Mouse (Mus musculus) bone marrow, adult 2 months (tissue): ENCODE measurements around the gene Atp13a3. TPM values are rescaled to one million over a fixed set of nuclear protein-coding genes. Genes with fewer than 3 reads are reported as not detected.

Experiments used
- H3K27ac ChIP-seq: fragments of 200-500 bp; 2 replicates; pipeline ENCODE4 v1.5.1; 2012; ENCODE audit warnings: low read depth, mild to moderate bottlenecking, control low read depth, inconsistent platforms, low read length; ENCODE audit not compliant: control insufficient read depth, poor library complexity, insufficient read depth
- H3K4me1 ChIP-seq: fragments of 200-500 bp; 2 replicates; pipeline ENCODE4 v1.6.1; 2011; ENCODE audit warnings: low read length; ENCODE audit not compliant: control insufficient read depth, insufficient read depth
- H3K4me3 ChIP-seq: fragments of 200-500 bp; replicated peaks from 2 replicates; pipeline ENCODE3; 2011; ENCODE audit warnings: mild to moderate bottlenecking, low read depth, low read length, control low read depth; ENCODE audit not compliant: control insufficient read depth
- CTCF ChIP-seq: fragments of 200-500 bp; IDR thresholded peaks from 2 replicates; pipeline ENCODE4 v1.5.1; 2011; ENCODE audit warnings: low read length, control low read depth; ENCODE audit not compliant: control insufficient read depth, insufficient read depth
- POLR2A ChIP-seq: fragments of 200-500 bp; IDR thresholded peaks from 2 replicates; pipeline ENCODE4 v1.6.1; 2011; ENCODE audit warnings: low read depth, mild to moderate bottlenecking, control low read depth, low read length, borderline replicate concordance; ENCODE audit not compliant: control insufficient read depth
- WGBS: fragments of 180-500 bp; shearing (Covaris S2); methylation state at CpG from one replicate; pipeline ENCODE4 v1.1.7; 2018; 5-methylcytosine and 5-hydroxymethylcytosine counted together
- polyA plus RNA-seq: library from polyadenylated mRNA; stranded (reverse); fragments of >200 nt; gene quantifications from 2 replicates; pipeline ENCODE4 v1.2.4, GENCODE M21; 2011; ENCODE audit warnings: low replicate concordance; ENCODE audit not compliant: missing spikeins, insufficient read depth, insufficient read length

The Atp13a3 gene
- polyA plus RNA-seq, 1 experiment, result 24.2 TPM

DNA sequence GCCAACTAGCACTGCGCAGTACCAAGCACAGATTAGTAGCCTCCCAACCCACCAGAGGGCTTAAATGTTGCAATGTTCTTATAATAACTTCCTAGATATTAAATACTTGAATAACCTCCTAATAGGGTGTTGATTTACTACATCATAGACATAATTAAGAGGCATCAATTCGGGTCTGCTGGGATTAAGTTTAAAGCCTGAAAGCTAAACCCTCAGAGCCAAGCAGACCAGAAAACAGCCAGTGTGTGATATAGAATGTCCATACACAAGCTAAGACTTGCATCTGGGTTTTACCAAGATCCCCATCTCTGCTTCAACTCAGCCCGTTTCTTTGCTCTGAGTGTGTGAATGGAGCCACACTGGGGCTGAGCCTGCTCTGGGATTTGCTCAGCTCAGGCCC lies 2.2 kb downstream of the Atp13a3 start:
- Histone ChIP-seq H3K4me1 (no peaks in the 10 kb centered on the region; the same call in 1 of the 2 replicates), H3K27ac (no peak overlapping the region), H3K4me3 (no peak overlapping the region)
- 86% methylated on average over 3 of the region's 3 CpGs for WGBS
- TF ChIP-seq POLR2A, result no peak
- no peak for TF ChIP-seq CTCF

GRCm38 (mm10) chr16:30397127-30398057 lies 8.4 kb downstream of the Atp13a3 start:
- TF ChIP-seq CTCF (no peak), POLR2A (no peak)
- peaks cover 1% of the 10 kb centered on the region; the same call in 1 of the 2 replicates for H3K4me1 ChIP-seq
- H3K27ac ChIP-seq, result 0 out of 2 replicates have a peak overlapping the region, but pooled peaks have one; percentile 56
- 30% methylated on average over 15 of the region's 15 CpGs for WGBS
- H3K4me3 ChIP-seq, result no peak overlapping the region

DNA sequence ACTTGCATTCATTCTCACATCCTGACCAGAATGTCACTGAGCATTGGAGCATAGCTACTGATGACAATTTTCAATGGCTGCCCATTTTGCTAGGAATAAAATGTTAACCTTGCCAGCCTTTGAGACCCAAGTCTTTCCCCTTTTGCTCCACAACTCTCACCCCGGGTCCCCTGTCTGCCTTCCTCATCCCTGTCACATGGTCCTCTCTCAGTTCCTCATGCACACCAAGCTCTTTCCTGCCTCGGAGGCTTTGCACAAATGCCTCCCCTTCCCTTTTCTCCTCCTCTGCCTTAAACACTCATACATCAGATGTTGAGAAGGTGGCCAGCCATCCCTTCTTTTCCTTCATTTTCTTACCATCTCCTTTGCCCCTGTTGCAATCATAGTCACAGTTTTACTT lies 10.6 kb downstream of the Atp13a3 start:
- TF ChIP-seq POLR2A (no peak), CTCF (no peak)
- Histone ChIP-seq H3K4me1 (peaks cover 4% of the 10 kb centered on the region; the same call in 1 of the 2 replicates), H3K27ac (no peak overlapping the region), H3K4me3 (no peak overlapping the region)
- WGBS, result 13% methylated on average over 2 of the region's 2 CpGs

DNA sequence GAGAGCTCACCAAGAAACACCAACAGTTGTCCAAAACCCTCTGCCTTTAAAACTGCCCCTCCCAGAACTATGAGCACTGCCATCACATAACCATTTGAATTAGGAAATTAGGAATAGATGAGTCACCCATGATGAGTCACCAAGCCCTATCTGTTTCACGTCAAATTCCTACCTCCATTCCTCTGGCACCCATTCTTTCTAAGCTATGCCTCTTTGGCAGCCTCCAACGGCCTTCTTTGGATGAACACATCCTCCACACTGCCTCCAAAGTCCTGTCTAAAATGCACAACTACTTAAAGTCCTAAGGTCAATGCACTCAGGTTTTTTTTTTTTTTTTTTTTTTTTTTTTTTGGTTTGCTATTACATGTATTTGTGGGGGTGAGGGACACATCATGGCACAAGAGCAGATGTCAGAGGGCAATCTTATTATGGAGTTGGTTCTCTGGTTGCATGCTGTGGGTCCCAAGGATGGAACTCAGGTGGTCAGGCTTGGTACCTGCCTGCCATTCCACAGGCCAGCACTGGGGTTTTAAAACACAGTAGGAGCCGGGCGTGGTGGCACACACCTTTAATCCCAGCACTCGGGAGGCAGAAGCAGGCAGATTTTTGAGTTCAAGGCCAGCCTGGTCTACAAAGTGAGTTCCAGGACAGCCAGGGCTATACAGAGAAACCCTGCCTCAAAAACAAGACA lies 15.0 kb downstream of the Atp13a3 start:
- Histone ChIP-seq H3K4me1 (peaks cover 4% of the 10 kb centered on the region; the same call in 1 of the 2 replicates), H3K4me3 (no peak overlapping the region), H3K27ac (peak overlapping the region; percentile 80; the same call in 1 of the 2 replicates)
- TF ChIP-seq POLR2A (no peak), CTCF (no peak)
- WGBS, result 69% methylated on average over 5 of the region's 5 CpGs

- Histone ChIP-seq H3K4me3 (peak overlapping the region; percentile 83), H3K4me1 (peaks cover 4% of the 10 kb centered on the region; the same call in 1 of the 2 replicates), H3K27ac (peak overlapping the region; percentile 80)
- 22% methylated on average over 9 of the region's 9 CpGs for WGBS
- TF ChIP-seq CTCF (no peak), POLR2A (no peak)
Measured at GRCm38 (mm10) chr16:30389831-30390649, 15.7 kb downstream of the Atp13a3 start.

DNA sequence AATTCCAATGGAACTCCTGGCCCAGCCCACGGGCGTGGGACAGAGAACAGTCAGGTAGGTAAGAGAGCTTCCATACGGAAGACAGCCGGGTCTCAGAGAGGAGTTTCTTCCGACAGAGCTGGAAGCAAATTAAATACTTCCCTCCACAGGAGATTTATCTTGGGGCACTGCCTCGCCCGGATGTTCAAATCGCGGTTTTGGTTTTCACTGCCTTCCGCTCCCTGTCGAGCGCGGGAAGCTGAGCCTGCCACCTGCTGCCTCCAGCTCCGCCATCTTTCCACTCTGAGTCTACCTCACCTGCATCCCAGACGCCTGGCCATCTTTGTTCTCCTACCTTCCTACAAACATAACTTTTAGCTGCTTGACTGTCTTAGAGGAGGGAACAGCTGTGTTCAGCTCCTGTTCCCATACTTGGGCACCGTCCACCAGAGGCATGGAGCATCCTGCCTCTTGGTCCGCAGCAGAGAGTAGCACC lies 16.5 kb downstream of the Atp13a3 start:
- TF ChIP-seq POLR2A (peak; percentile 44; the same call in 1 of the 2 replicates), CTCF (no peak)
- Histone ChIP-seq H3K4me1 (peaks cover 4% of the 10 kb centered on the region; the same call in 1 of the 2 replicates), H3K4me3 (peak overlapping the region; percentile 83), H3K27ac (peak overlapping the region; percentile 67)
- WGBS, result 2% methylated on average over 17 of the region's 17 CpGs

DNA sequence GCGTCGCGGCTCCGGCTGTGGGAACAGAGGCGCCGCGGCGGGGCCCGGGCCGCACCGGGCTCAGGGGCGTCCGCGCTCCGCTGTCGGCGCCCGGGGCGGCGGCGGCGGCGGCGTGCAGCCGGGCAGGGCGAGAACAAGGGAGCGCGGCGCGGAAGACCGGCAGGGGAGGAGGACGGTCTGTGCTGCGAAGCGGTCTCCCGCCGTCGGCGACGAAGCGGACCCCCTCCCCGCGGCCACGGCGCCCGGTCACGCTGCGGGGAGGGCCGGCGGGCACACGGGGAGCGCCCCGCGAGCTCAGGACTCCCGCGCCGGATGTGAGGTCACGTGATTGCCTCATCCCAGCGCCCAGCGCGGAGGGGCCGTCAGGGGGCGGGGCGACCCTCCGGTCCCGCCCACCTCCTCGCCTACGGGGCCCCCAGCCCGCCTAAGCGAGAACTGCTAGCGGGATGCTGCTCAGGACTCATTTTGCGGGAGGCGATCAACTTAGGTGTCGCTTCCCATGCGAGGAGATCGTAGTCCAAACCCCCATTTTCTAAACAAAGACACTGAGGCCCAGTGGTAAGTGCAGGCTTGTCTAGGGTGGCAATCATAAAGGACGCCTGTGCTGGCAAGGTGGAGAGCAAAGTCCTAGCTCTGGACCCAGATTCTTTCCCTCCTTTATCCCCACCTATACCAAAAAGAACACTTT lies 17.1 kb downstream of the Atp13a3 start:
- 1% methylated on average over 76 of the region's 76 CpGs for WGBS
- peak overlapping the region; percentile 89 for H3K4me3 ChIP-seq
- TF ChIP-seq POLR2A (peak; percentile 76; the same call in 1 of the 2 replicates), CTCF (no peak)
- H3K27ac ChIP-seq, result peak overlapping the region; percentile 67
- peaks cover 4% of the 10 kb centered on the region; the same call in 1 of the 2 replicates for H3K4me1 ChIP-seq
